Mouse (Mus musculus) C2C12 (cell line): ENCODE measurements at regions not wholly inside any gene's neighbourhood (a gene's known extent, or its start where the extent isn't known, plus 50 kb on each side); places are given as distances from the start of the nearest gene placed in this dataset.

Experiments used
- H3K27me3 ChIP-seq: one replicate; pipeline ENCODE4 v1.6.1; 2011; ENCODE audit not compliant: control insufficient read depth, insufficient read depth, insufficient read length
- H3K36me3 ChIP-seq: one replicate; pipeline ENCODE4 v1.6.1; 2011; ENCODE audit not compliant: control insufficient read depth, insufficient read depth
- H3K4me3 ChIP-seq: one replicate; pipeline ENCODE4 v1.5.1; 2011; ENCODE audit warnings: mild to moderate bottlenecking, control low read depth; ENCODE audit not compliant: poor library complexity, insufficient read depth, severe bottlenecking
- H3K79me2 ChIP-seq: one replicate; pipeline ENCODE4 v1.6.1; 2011; ENCODE audit not compliant: control insufficient read depth, insufficient read depth
- H3K79me3 ChIP-seq: one replicate; pipeline ENCODE4 v1.6.1; 2011; ENCODE audit warnings: low read depth, control low read depth
- H3ac ChIP-seq: one replicate; pipeline ENCODE3; 2011; ENCODE audit warnings: low read depth; ENCODE audit not compliant: control insufficient read depth, insufficient read length
- CEBPB ChIP-seq: IDR thresholded peaks from one replicate; pipeline ENCODE4 v1.6.1; 2011; ENCODE audit warnings: low read depth, mild to moderate bottlenecking, control low read depth, moderate library complexity
- CTCF ChIP-seq: IDR thresholded peaks from one replicate; pipeline ENCODE4 v1.5.1; 2011; ENCODE audit not compliant: control insufficient read depth, insufficient read depth, insufficient read length
- FOSL1 ChIP-seq: IDR thresholded peaks from one replicate; pipeline ENCODE4 v1.8.0; 2011; ENCODE audit warnings: mild to moderate bottlenecking, low read length; ENCODE audit not compliant: poor library complexity, insufficient read depth, severe bottlenecking
- MAX ChIP-seq: IDR thresholded peaks from one replicate; pipeline ENCODE4 v1.6.1; 2011; ENCODE audit warnings: mild to moderate bottlenecking, control low read depth
- MYOD1 ChIP-seq: IDR thresholded peaks from one replicate; pipeline ENCODE4 v1.6.1; 2011; ENCODE audit warnings: low read depth; ENCODE audit not compliant: control insufficient read depth, insufficient read length
- MYOG ChIP-seq: IDR thresholded peaks from one replicate; pipeline ENCODE4 v1.6.1; 2011; ENCODE audit not compliant: control insufficient read depth, insufficient read length; ENCODE audit errors: extremely low read depth
- USF1 ChIP-seq: IDR thresholded peaks from one replicate; pipeline ENCODE4 v1.6.1; 2011; ENCODE audit warnings: low read depth, mild to moderate bottlenecking, control low read depth, moderate library complexity

- H3K79me2 ChIP-seq, result no peaks in the 10 kb centered on the region
- H3K4me3 ChIP-seq, result no peak overlapping the region
- H3K36me3 ChIP-seq, result no peaks in the 10 kb centered on the region
- no peaks in the 10 kb centered on the region for H3K79me3 ChIP-seq
- H3K27me3 ChIP-seq, result no peaks in the 10 kb centered on the region
- TF ChIP-seq USF1 (no peak), MYOD1 (no peak), MYOG (no peak), MAX (no peak), CEBPB (no peak), FOSL1 (no peak), CTCF (no peak)
- H3ac ChIP-seq, result no peak overlapping the region
These were observed 185.2 kb upstream of the Arid1b start for GRCm38 (mm10) chr17:4808926-4809325.

- no peaks in the 10 kb centered on the region for H3K36me3 ChIP-seq
- TF ChIP-seq MYOG, result no peak
- no peak for TF ChIP-seq MAX
- TF ChIP-seq MYOD1, result no peak
- no peak for TF ChIP-seq FOSL1
- TF ChIP-seq CTCF, result no peak
- no peak for TF ChIP-seq CEBPB
- no peak for TF ChIP-seq USF1
- no peaks in the 10 kb centered on the region for H3K79me3 ChIP-seq
- H3K4me3 ChIP-seq, result no peak overlapping the region
- peaks cover 4% of the 10 kb centered on the region for H3K27me3 ChIP-seq
- H3K79me2 ChIP-seq, result no peaks in the 10 kb centered on the region
- H3ac ChIP-seq, result no peak overlapping the region
These were observed 180.9 kb upstream of the Arid1b start for GRCm38 (mm10) chr17:4813232-4813631.

GRCm38 (mm10) chr17:4813666-4814065 lies 180.5 kb upstream of the Arid1b start:
- Histone ChIP-seq H3K79me3 (no peaks in the 10 kb centered on the region), H3K27me3 (peaks cover 4% of the 10 kb centered on the region), H3K36me3 (no peaks in the 10 kb centered on the region), H3K79me2 (no peaks in the 10 kb centered on the region), H3ac (no peak overlapping the region), H3K4me3 (no peak overlapping the region)
- no peak for TF ChIP-seq CEBPB
- TF ChIP-seq CTCF, result no peak
- TF ChIP-seq MAX, result no peak
- TF ChIP-seq FOSL1, result no peak
- TF ChIP-seq MYOD1, result no peak
- TF ChIP-seq MYOG, result no peak
- TF ChIP-seq USF1, result no peak

- Histone ChIP-seq H3ac (no peak overlapping the region), H3K79me3 (no peaks in the 10 kb centered on the region), H3K79me2 (no peaks in the 10 kb centered on the region), H3K4me3 (no peak overlapping the region), H3K27me3 (no peaks in the 10 kb centered on the region), H3K36me3 (no peaks in the 10 kb centered on the region)
- no peak for TF ChIP-seq MYOD1
- no peak for TF ChIP-seq MYOG
- TF ChIP-seq CEBPB, result no peak
- TF ChIP-seq MAX, result no peak
- no peak for TF ChIP-seq CTCF
These were observed 168.8 kb upstream of the Arid1b start for GRCm38 (mm10) chr17:4825221-4825895.

- Histone ChIP-seq H3K79me3 (no peaks in the 10 kb centered on the region), H3K79me2 (no peaks in the 10 kb centered on the region), H3K36me3 (no peaks in the 10 kb centered on the region), H3K27me3 (no peaks in the 10 kb centered on the region), H3ac (no peak overlapping the region), H3K4me3 (no peak overlapping the region)
- no peak for TF ChIP-seq MAX
- TF ChIP-seq FOSL1, result no peak
- no peak for TF ChIP-seq MYOG
- TF ChIP-seq USF1, result no peak
- TF ChIP-seq MYOD1, result no peak
- no peak for TF ChIP-seq CTCF
- TF ChIP-seq CEBPB, result no peak
These were observed 160.1 kb upstream of the Arid1b start for GRCm38 (mm10) chr17:4834065-4834464.

- Histone ChIP-seq H3K36me3 (no peaks in the 10 kb centered on the region), H3K79me3 (no peaks in the 10 kb centered on the region), H3ac (no peak overlapping the region), H3K27me3 (no peaks in the 10 kb centered on the region), H3K4me3 (no peak overlapping the region), H3K79me2 (no peaks in the 10 kb centered on the region)
- TF ChIP-seq CTCF, result no peak
- no peak for TF ChIP-seq CEBPB
- TF ChIP-seq MYOD1, result no peak
- no peak for TF ChIP-seq USF1
- no peak for TF ChIP-seq MYOG
- TF ChIP-seq FOSL1, result no peak
- TF ChIP-seq MAX, result no peak
These were observed 159.6 kb upstream of the Arid1b start for GRCm38 (mm10) chr17:4834571-4834970.
